Mouse (Mus musculus) forebrain, embryonic 14.5 days (tissue): ENCODE measurements at regions not wholly inside any gene's neighbourhood (a gene's known extent, or its start where the extent isn't known, plus 50 kb on each side); places are given as distances from the start of the nearest gene placed in this dataset.

Experiments used
- ATAC-seq: fragments of 200-750 bp; cut with Nextera tagmentation; 2 replicates; pipeline ENCODE4 v1.8.0; 2017; ENCODE audit warnings: mild to moderate bottlenecking, moderate library complexity
- DNase-seq: peaks from one replicate; pipeline ENCODE4 v3.0.0-alpha.2; 2015; ENCODE audit warnings: low spot score
- H3K27ac ChIP-seq: fragments of 300-500 bp; sonication (generic); 2 replicates; pipeline ENCODE4 v1.5.1; 2014; ENCODE audit warnings: low read depth, mild to moderate bottlenecking, control low read depth, low read length, moderate library complexity
- H3K27me3 ChIP-seq: fragments of 300-500 bp; sonication (generic); replicated peaks from 2 replicates; pipeline ENCODE4 v1.6.1; 2014; ENCODE audit warnings: low read length, control low read depth, mixed read lengths; ENCODE audit not compliant: control insufficient read depth, insufficient read depth
- H3K36me3 ChIP-seq: fragments of 300-500 bp; sonication (generic); 2 replicates; pipeline ENCODE4 v1.6.1; 2014; ENCODE audit warnings: low read length, control low read depth; ENCODE audit not compliant: control insufficient read depth, insufficient read depth
- H3K4me1 ChIP-seq: fragments of 300-500 bp; sonication (generic); 2 replicates; pipeline ENCODE4 v1.6.1; 2014; ENCODE audit warnings: antibody characterized with exemption, low read length, control low read depth; ENCODE audit not compliant: control insufficient read depth, insufficient read depth
- H3K4me2 ChIP-seq: fragments of 300-500 bp; sonication (generic); 2 replicates; pipeline ENCODE4 v1.6.1; 2014; ENCODE audit warnings: mild to moderate bottlenecking, control low read depth, low read length
- H3K4me3 ChIP-seq: fragments of 300-500 bp; sonication (generic); 2 replicates; pipeline ENCODE4 v1.5.1; 2014; ENCODE audit warnings: low read depth, low read length, control low read depth
- H3K9ac ChIP-seq: fragments of 300-500 bp; sonication (generic); 2 replicates; pipeline ENCODE4 v1.6.1; 2014; ENCODE audit warnings: mild to moderate bottlenecking, low read length, control low read depth, moderate library complexity
- H3K9me3 ChIP-seq: fragments of 300-500 bp; sonication (generic); replicated peaks from 2 replicates; pipeline ENCODE4 v1.6.1; 2016; ENCODE audit warnings: low read length, control low read depth, mixed read lengths; ENCODE audit not compliant: control insufficient read depth
- WGBS: fragments of 180-500 bp; shearing (Covaris S2); extraction: QIAGEN DNeasy Blood & Tissue Kit; methylation state at CpG from one replicate; pipeline ENCODE4 v1.1.7; 2014; 5-methylcytosine and 5-hydroxymethylcytosine counted together

DNA sequence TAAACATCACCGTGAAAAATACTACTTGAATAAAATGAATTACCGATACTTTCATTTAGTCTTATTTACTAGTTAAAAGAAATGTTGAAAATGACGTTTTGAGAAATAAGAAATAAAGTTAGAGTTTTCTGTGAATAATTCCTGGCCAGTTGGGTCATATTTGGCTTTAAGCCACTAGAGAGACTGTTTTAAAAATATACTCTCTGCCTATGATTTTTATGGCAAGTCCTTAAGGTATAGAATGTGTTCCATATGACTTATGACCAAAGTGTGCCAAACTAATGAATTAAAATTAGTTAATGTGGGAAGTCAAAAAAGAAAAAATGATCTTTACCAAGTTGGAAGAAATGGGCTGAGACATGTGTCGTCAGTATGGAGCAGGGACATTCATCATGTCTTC, 354.2 kb upstream of the Col3a1 start:
- DNase-seq = no peak
- H3K9ac ChIP-seq = no peak overlapping the region
- 83% methylated on average over 4 of the region's 4 CpGs for WGBS
- ATAC-seq = no peak
- no peaks in the 10 kb centered on the region for H3K9me3 ChIP-seq
- H3K4me3 ChIP-seq = no peak overlapping the region
- H3K4me1 ChIP-seq = no peaks in the 10 kb centered on the region
- no peaks in the 10 kb centered on the region for H3K27me3 ChIP-seq
- no peak overlapping the region for H3K27ac ChIP-seq
- H3K4me2 ChIP-seq = no peak overlapping the region
- H3K36me3 ChIP-seq = no peaks in the 10 kb centered on the region

DNA sequence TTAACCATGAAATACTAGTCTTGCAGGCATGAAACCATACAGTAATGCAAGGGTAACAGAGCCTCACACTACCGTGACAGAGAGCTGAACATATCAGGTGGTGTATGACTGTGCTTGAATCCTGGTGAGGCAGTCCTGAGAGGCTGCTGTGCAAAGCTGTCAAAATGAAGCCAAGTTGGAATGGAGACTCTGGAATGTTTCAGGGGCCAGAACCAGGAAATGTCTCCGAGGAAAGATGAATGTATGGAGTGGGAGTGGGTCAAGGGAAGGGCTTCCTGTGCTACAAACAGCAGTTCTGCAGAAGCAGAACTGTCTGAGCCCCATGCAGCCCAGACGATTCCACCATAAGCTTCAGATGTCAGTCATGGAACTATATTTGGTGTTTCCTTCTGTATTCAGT, 324.2 kb upstream of the Col3a1 start:
- ATAC-seq = no peak

DNA sequence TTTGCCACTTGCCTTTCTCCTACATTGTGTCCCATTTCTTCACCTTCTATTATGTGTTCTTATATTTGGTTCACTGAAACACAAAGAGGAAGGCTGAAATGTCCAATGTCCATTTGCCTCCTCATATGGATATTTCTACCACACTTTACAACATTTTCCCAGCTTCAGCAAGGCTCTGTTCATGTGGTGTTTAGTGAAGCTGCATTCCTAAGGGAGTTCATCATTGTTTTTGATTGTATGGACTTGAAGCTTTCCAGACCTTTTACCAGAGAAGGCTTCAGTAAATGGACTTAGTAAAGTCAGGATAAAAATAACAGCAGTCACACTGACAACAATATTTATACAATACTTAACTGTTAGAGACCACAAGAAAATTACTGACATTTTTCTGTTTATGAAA, 290.8 kb upstream of the Col3a1 start:
- Histone ChIP-seq H3K9me3 (no peaks in the 10 kb centered on the region), H3K36me3 (no peaks in the 10 kb centered on the region), H3K9ac (no peak overlapping the region), H3K27ac (no peak overlapping the region), H3K4me2 (no peak overlapping the region), H3K4me1 (no peaks in the 10 kb centered on the region), H3K27me3 (no peaks in the 10 kb centered on the region), H3K4me3 (no peak overlapping the region)
- ATAC-seq = no peak
- no peak for DNase-seq

More for the DNA sequence above, 324.2 kb upstream of the Col3a1 start:
- no peak overlapping the region for H3K9ac ChIP-seq
- no peaks in the 10 kb centered on the region for H3K27me3 ChIP-seq
- no peak overlapping the region for H3K4me2 ChIP-seq
- no peaks in the 10 kb centered on the region for H3K4me1 ChIP-seq
- DNase-seq = no peak
- H3K27ac ChIP-seq = no peak overlapping the region
- H3K9me3 ChIP-seq = no peaks in the 10 kb centered on the region
- no peak overlapping the region for H3K4me3 ChIP-seq
- no peaks in the 10 kb centered on the region for H3K36me3 ChIP-seq
- 74% methylated on average over 3 of the region's 3 CpGs for WGBS

DNA sequence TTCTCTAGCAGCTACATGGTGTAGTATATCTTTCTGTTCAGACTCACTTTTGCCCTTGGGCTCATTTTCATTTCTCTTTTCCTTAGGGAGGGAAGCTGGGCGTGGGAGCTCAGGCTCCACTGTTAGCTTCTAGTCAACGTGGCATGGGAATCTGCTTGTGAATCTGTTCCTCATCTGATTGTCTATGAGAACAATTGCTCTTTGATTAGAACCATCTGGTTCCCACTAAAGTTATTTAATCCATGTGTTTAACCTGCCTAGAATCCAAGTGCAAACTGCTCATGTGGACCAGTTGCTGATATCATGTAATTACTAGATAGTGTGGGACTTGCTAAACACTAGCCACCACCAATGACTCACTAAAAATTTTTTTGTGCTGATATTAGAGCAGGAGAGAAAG, 290.1 kb upstream of the Col3a1 start:
- no peak overlapping the region for H3K4me2 ChIP-seq
- H3K9ac ChIP-seq = no peak overlapping the region
- ATAC-seq = no peak
- no peak overlapping the region for H3K4me3 ChIP-seq
- no peaks in the 10 kb centered on the region for H3K27me3 ChIP-seq
- no peak for DNase-seq
- H3K36me3 ChIP-seq = no peaks in the 10 kb centered on the region
- H3K9me3 ChIP-seq = no peaks in the 10 kb centered on the region
- H3K27ac ChIP-seq = no peak overlapping the region
- 58% methylated on average over 2 of the region's 2 CpGs for WGBS
- H3K4me1 ChIP-seq = no peaks in the 10 kb centered on the region

DNA sequence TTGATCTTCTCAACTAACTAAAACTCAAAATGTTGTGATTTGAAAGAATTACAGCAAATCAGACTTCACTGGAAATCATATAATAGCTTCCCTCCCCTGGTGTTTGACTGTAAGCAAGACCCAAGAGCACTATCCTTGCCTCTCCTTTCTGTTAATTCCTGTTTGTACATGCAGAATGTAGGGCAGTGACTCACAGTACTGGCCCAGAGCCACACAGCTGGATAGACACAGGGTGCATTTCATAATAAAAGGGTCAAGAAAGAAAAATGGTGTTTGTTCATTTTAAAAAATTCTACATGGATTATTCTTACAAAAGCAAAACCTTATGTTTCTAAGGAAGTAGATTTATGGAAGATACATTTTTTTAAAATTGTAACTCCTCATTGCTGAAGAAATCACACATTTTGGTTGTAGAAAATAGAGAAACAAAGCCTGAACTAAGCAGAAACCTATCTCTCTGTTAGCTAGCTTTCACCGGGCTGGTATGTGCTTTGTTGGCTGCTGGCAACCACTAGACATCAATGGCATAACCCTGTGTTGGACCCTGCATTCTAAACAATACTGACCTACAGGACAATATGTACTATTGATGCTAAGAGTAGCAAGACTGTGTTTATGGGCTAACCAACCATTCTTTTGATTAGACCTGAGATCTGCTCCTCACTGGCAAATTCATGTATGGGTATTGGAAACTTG, 289.0 kb upstream of the Col3a1 start:
- ATAC-seq = no peak
- 97% methylated on average over 1 of the region's 1 CpGs for WGBS
- H3K9me3 ChIP-seq = no peaks in the 10 kb centered on the region

DNA sequence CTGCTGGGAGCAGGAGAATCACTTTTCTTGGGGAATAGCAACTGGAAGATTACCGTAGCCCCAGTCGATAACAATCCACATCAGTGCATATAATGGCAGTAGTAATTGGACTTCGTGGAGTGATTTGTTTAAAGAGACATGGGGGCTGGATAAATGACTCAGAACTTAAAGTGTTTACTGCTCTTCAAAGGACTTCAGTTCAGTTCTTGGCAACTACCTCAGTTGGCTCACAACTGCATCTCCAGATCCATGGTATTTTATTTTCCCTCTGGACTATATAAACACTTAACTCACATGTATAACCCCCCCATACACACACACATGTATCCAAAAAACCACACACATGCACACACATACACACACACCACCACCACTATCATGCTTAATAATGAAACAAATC, 288.0 kb upstream of the Col3a1 start:
- no peaks in the 10 kb centered on the region for H3K27me3 ChIP-seq
- DNase-seq (no peak), ATAC-seq (no peak)
- no peak overlapping the region for H3K27ac ChIP-seq
- no peaks in the 10 kb centered on the region for H3K4me1 ChIP-seq
- no peak overlapping the region for H3K9ac ChIP-seq
- H3K9me3 ChIP-seq = no peaks in the 10 kb centered on the region
- no peak overlapping the region for H3K4me3 ChIP-seq
- H3K4me2 ChIP-seq = no peak overlapping the region
- H3K36me3 ChIP-seq = no peaks in the 10 kb centered on the region
- 80% methylated on average over 3 of the region's 3 CpGs for WGBS

More for the DNA sequence above, 289.0 kb upstream of the Col3a1 start:
- Histone ChIP-seq H3K36me3 (no peaks in the 10 kb centered on the region), H3K4me1 (no peaks in the 10 kb centered on the region), H3K9ac (no peak overlapping the region), H3K27me3 (no peaks in the 10 kb centered on the region), H3K4me2 (no peak overlapping the region), H3K4me3 (no peak overlapping the region), H3K27ac (no peak overlapping the region)
- peak; percentile 2 for DNase-seq

DNA sequence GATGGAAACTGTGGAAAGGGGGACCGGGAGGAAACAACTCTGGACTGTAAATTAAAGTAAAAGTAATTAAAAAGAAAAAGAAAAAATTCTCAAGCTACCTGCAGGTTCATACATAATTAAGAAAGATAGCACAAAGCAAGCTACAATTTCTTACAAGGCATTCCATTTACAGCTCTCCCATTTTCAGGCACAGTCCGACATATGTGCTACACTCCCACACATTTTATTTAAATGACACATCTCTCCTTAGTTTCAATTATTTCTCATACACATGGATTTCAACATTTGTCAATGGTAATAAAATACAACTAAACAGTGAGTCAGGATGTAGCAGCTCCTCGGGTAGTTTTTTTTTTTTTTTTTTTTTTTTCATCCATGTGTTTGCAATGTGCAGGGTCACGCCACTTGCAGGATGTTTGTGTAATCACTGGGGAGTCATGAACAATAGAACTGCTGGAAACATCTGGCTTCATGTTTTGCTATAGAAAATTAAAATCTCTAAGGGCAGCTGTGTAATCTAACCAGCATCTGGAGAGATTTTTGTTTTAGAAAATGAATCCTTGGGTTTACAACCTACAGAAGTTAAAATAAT, 279.8 kb upstream of the Col3a1 start:
- 78% methylated on average over 4 of the region's 4 CpGs for WGBS
- no peak overlapping the region for H3K27ac ChIP-seq
- DNase-seq = no peak
- no peak overlapping the region for H3K4me2 ChIP-seq
- H3K9me3 ChIP-seq = no peaks in the 10 kb centered on the region
- ATAC-seq = no peak
- H3K4me1 ChIP-seq = no peaks in the 10 kb centered on the region
- no peaks in the 10 kb centered on the region for H3K27me3 ChIP-seq
- no peak overlapping the region for H3K9ac ChIP-seq
- H3K36me3 ChIP-seq = no peaks in the 10 kb centered on the region
- H3K4me3 ChIP-seq = no peak overlapping the region

DNA sequence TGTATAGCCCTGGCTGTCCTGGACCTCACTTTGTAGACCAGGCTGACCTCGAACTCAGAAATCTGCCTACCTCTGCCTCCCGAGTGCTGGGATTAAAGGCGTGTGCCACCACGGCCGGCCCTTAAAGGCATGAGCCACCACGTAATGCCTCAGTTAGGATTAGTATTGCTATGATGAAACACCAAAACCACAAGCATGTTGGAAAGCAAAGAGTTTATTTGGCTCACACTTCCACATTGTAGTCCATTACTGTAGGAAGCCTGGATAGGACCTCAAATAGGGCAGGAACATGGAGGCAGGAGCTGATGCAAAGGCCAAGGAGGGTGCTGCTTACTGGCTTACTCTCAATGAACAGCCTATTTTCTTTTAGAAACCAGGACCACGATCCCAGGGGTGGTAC, 278.0 kb upstream of the Col3a1 start:
- Histone ChIP-seq H3K9me3 (no peaks in the 10 kb centered on the region), H3K36me3 (no peaks in the 10 kb centered on the region), H3K4me2 (no peak overlapping the region), H3K4me3 (no peak overlapping the region), H3K27ac (no peak overlapping the region), H3K4me1 (no peaks in the 10 kb centered on the region), H3K9ac (no peak overlapping the region), H3K27me3 (no peaks in the 10 kb centered on the region)
- 85% methylated on average over 7 of the region's 7 CpGs for WGBS
- ATAC-seq (no peak), DNase-seq (no peak)

DNA sequence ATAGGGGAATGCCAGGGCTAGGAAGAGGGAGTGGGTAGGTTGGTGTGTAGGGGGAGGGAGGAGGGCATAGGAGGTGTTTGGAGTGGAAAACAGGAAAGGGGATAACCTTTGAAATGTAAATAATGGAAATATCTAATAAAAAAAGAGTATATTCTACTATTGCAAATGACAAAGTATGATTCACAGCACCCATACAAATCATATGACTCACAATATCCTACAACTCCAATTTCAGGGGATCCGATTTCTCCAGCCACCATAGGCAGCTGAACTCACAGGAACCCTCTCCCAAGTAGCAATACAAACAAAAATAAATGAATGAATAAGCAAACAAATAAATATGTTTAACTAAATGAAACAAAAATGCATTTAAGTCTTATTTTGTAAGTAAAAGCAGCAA, 270.0 kb upstream of the Col3a1 start:
- no peaks in the 10 kb centered on the region for H3K9me3 ChIP-seq
- ATAC-seq (no peak), DNase-seq (no peak)
- 91% methylated on average over 1 of the region's 1 CpGs for WGBS
- H3K36me3 ChIP-seq = no peaks in the 10 kb centered on the region
- H3K4me3 ChIP-seq = no peak overlapping the region
- H3K27ac ChIP-seq = no peak overlapping the region
- H3K4me2 ChIP-seq = no peak overlapping the region
- H3K4me1 ChIP-seq = no peaks in the 10 kb centered on the region
- H3K9ac ChIP-seq = no peak overlapping the region
- no peaks in the 10 kb centered on the region for H3K27me3 ChIP-seq
